Mouse (Mus musculus) stomach, embryonic 16.5 days (tissue): ENCODE results near the gene Pld5. TPM values are rescaled to one million over a fixed set of nuclear protein-coding genes. Genes with fewer than 3 reads are reported as not detected.

Source experiments
- ATAC-seq: fragments of 200-750 bp; cut with Nextera tagmentation; 2 replicates; pipeline ENCODE4 v1.8.0; 2017; ENCODE audit warnings: moderate number of reproducible peaks, moderate TSS enrichment; ENCODE audit not compliant: insufficient read depth, low FRiP score
- H3K27ac ChIP-seq: fragments of 300-500 bp; sonication (generic); 2 replicates; pipeline ENCODE4 v1.5.1; 2014; ENCODE audit warnings: low read length
- H3K27me3 ChIP-seq: fragments of 300-500 bp; sonication (generic); 2 replicates; pipeline ENCODE4 v1.6.1; 2014; ENCODE audit warnings: low read length, control low read depth, mixed read lengths; ENCODE audit not compliant: control insufficient read depth, insufficient read depth
- H3K36me3 ChIP-seq: fragments of 300-500 bp; sonication (generic); 2 replicates; pipeline ENCODE4 v1.6.1; 2014; ENCODE audit warnings: low read length; ENCODE audit not compliant: control insufficient read depth, insufficient read depth
- H3K4me1 ChIP-seq: fragments of 300-500 bp; sonication (generic); 2 replicates; pipeline ENCODE4 v1.6.1; 2014; ENCODE audit warnings: low read length, control low read depth, mixed read lengths; ENCODE audit not compliant: control insufficient read depth, insufficient read depth
- H3K4me2 ChIP-seq: fragments of 300-500 bp; sonication (generic); 2 replicates; pipeline ENCODE4 v1.6.1; 2014; ENCODE audit warnings: low read depth, low read length, mixed read lengths
- H3K4me3 ChIP-seq: fragments of 300-500 bp; sonication (generic); replicated peaks from 2 replicates; pipeline ENCODE4 v1.5.1; 2014; ENCODE audit warnings: mild to moderate bottlenecking, low read length
- H3K9ac ChIP-seq: fragments of 300-500 bp; sonication (generic); 2 replicates; pipeline ENCODE4 v1.6.1; 2014; ENCODE audit warnings: low read length
- H3K9me3 ChIP-seq: fragments of 300-500 bp; sonication (generic); replicated peaks from 2 replicates; pipeline ENCODE4 v1.6.1; 2016; ENCODE audit warnings: low read length, control low read depth; ENCODE audit not compliant: control insufficient read depth
- WGBS: fragments of 180-500 bp; shearing (Covaris S2); extraction: QIAGEN DNeasy Blood & Tissue Kit; methylation state at CpG from one replicate; pipeline ENCODE4 v1.1.7; 2014; 5-methylcytosine and 5-hydroxymethylcytosine counted together
- polyA plus RNA-seq: library from polyadenylated mRNA; unstranded; fragments of >200 nt; fragmentation: Nextera tagmentation; extraction: Ambion mirVana; gene quantifications from 2 replicates; pipeline ENCODE4 v1.2.1, GENCODE M21; 2015

Gene Pld5
- 0.52 and 0.72 TPM in 2 replicates for polyA plus RNA-seq

- H3K27ac ChIP-seq: no peak within 1 kb of the TSS
- peak; percentile 89 for ATAC-seq
- H3K36me3 ChIP-seq: no peaks in the 10 kb centered on the region
- peaks cover 23% of the 10 kb centered on the region for H3K27me3 ChIP-seq
- H3K9ac ChIP-seq: peak within 1 kb of the TSS; percentile 64
- H3K4me2 ChIP-seq: peak within 1 kb of the TSS; percentile 93
- WGBS: 1% methylated on average over 65 of the region's 86 CpGs
- H3K4me1 ChIP-seq: peaks cover 10% of the 10 kb centered on the region
- H3K4me3 ChIP-seq: peak within 1 kb of the TSS; percentile 57
- H3K9me3 ChIP-seq: no peaks in the 10 kb centered on the region
Observed at GRCm38 (mm10) chr1:176274667-176275610, at the start of gene Pld5. TSS of gene Pld5 (minus strand) at chr1:176275312.

- Histone ChIP-seq H3K9me3 (no peaks in the 10 kb centered on the region), H3K4me2 (no peak overlapping the region), H3K4me3 (no peak overlapping the region), H3K27ac (no peak overlapping the region), H3K9ac (no peak overlapping the region), H3K4me1 (no peaks in the 10 kb centered on the region), H3K36me3 (no peaks in the 10 kb centered on the region), H3K27me3 (no peaks in the 10 kb centered on the region)
- ATAC-seq: no peak
- WGBS: 71% methylated on average over 2 of the region's 2 CpGs
Observed at GRCm38 (mm10) chr1:176315063-176315462, 40.0 kb upstream of the Pld5 start.

GRCm38 (mm10) chr1:176310174-176310573 is 35.1 kb upstream of the Pld5 start:
- Histone ChIP-seq H3K4me2 (no peak overlapping the region), H3K4me1 (no peaks in the 10 kb centered on the region), H3K9ac (no peak overlapping the region), H3K27ac (no peak overlapping the region), H3K9me3 (no peaks in the 10 kb centered on the region), H3K27me3 (no peaks in the 10 kb centered on the region), H3K36me3 (no peaks in the 10 kb centered on the region), H3K4me3 (no peak overlapping the region)
- no peak for ATAC-seq
- 71% methylated on average over 3 of the region's 3 CpGs for WGBS

GRCm38 (mm10) chr1:176289396-176289795 is 14.3 kb upstream of the Pld5 start:
- H3K4me1 ChIP-seq: no peaks in the 10 kb centered on the region
- no peaks in the 10 kb centered on the region for H3K36me3 ChIP-seq
- no peaks in the 10 kb centered on the region for H3K27me3 ChIP-seq
- WGBS: 46% methylated on average over 5 of the region's 5 CpGs
- H3K27ac ChIP-seq: no peak overlapping the region
- no peak overlapping the region for H3K9ac ChIP-seq
- no peak overlapping the region for H3K4me3 ChIP-seq
- no peak overlapping the region for H3K4me2 ChIP-seq
- H3K9me3 ChIP-seq: no peaks in the 10 kb centered on the region
- ATAC-seq: peak; percentile 33

- H3K9me3 ChIP-seq: no peaks in the 10 kb centered on the region
- peaks cover 10% of the 10 kb centered on the region for H3K4me1 ChIP-seq
- H3K27me3 ChIP-seq: peaks cover 23% of the 10 kb centered on the region
- H3K9ac ChIP-seq: peak overlapping the region; percentile 64
- H3K27ac ChIP-seq: no peak overlapping the region
- no peak for ATAC-seq
- peak overlapping the region; percentile 57 for H3K4me3 ChIP-seq
- no peaks in the 10 kb centered on the region for H3K36me3 ChIP-seq
- H3K4me2 ChIP-seq: peak overlapping the region; percentile 93
- 12% methylated on average over 11 of the region's 11 CpGs for whole genome bisulfite sequencing
Observed at GRCm38 (mm10) chr1:176275611-176275980, 484 bp upstream of the Pld5 start.

GRCm38 (mm10) chr1:176248717-176249030 is 26.4 kb downstream of the Pld5 start:
- 69% methylated on average over 5 of the region's 5 CpGs for WGBS
- Histone ChIP-seq H3K9ac (no peak overlapping the region), H3K9me3 (no peaks in the 10 kb centered on the region), H3K27ac (no peak overlapping the region), H3K27me3 (no peaks in the 10 kb centered on the region), H3K4me1 (no peaks in the 10 kb centered on the region), H3K4me2 (no peak overlapping the region), H3K36me3 (no peaks in the 10 kb centered on the region), H3K4me3 (no peak overlapping the region)
- no peak for ATAC-seq

GRCm38 (mm10) chr1:176247885-176248716 is 27.0 kb downstream of the Pld5 start:
- H3K4me1 ChIP-seq: no peaks in the 10 kb centered on the region
- no peaks in the 10 kb centered on the region for H3K27me3 ChIP-seq
- H3K27ac ChIP-seq: no peak overlapping the region
- H3K9ac ChIP-seq: no peak overlapping the region
- H3K4me2 ChIP-seq: no peak overlapping the region
- no peak overlapping the region for H3K4me3 ChIP-seq
- no peak for ATAC-seq
- H3K9me3 ChIP-seq: no peaks in the 10 kb centered on the region
- H3K36me3 ChIP-seq: no peaks in the 10 kb centered on the region
- WGBS: 82% methylated on average over 9 of the region's 9 CpGs

- no peak for ATAC-seq
- Histone ChIP-seq H3K36me3 (no peaks in the 10 kb centered on the region), H3K4me3 (no peak overlapping the region), H3K9ac (no peak overlapping the region), H3K4me1 (no peaks in the 10 kb centered on the region), H3K4me2 (no peak overlapping the region), H3K27ac (no peak overlapping the region), H3K9me3 (no peaks in the 10 kb centered on the region), H3K27me3 (no peaks in the 10 kb centered on the region)
- 82% methylated on average over 2 of the region's 2 CpGs for WGBS
Observed at GRCm38 (mm10) chr1:176239199-176239598, 35.9 kb downstream of the Pld5 start.

- Histone ChIP-seq H3K27ac (no peak overlapping the region), H3K9ac (no peak overlapping the region), H3K4me1 (no peaks in the 10 kb centered on the region), H3K4me2 (no peak overlapping the region), H3K36me3 (no peaks in the 10 kb centered on the region), H3K27me3 (no peaks in the 10 kb centered on the region), H3K4me3 (no peak overlapping the region), H3K9me3 (no peaks in the 10 kb centered on the region)
- 78% methylated on average over 10 of the region's 10 CpGs for WGBS
- no peak for ATAC-seq
Observed at GRCm38 (mm10) chr1:176223794-176224193, 51.3 kb downstream of the Pld5 start.
